Mouse (Mus musculus): ENCODE results near the gene Clasp2.

DNA sequence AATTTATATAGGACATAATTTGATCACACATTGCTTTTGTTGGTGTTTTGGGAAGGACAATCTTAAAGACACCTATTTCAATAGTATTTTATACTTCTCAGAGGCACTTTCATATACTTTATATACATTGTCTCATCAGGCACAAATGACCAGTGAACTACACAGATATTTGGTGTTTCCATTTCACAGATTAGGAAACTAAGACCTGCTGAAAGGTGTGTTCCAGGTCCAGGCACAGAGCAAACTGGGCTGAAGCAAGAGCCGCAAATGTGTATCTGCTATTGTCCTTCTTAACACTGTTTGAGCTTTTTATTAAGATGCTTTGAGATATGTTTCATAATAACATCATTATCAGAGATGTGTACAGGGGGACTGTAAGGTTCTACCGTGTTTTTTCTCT lies 52.7 kb downstream of the Clasp2 start:
- no peak for TF ChIP-seq CTCF (IDR thresholded peaks at IDR 0.05; ENCODE audit: borderline replicate concordance, insufficient read depth, low read length)
- TF ChIP-seq POLR2A (IDR thresholded peaks at IDR 0.05; ENCODE audit: low read depth, low read length) = no peak

All from embryonic fibroblast, embryonic 13.5 days (primary cell).